Mouse (Mus musculus): ENCODE measurements at regions not wholly inside any gene's neighbourhood (a gene's known extent, or its start where the extent isn't known, plus 50 kb on each side); places are given as distances from the start of the nearest gene placed in this dataset.

DNA sequence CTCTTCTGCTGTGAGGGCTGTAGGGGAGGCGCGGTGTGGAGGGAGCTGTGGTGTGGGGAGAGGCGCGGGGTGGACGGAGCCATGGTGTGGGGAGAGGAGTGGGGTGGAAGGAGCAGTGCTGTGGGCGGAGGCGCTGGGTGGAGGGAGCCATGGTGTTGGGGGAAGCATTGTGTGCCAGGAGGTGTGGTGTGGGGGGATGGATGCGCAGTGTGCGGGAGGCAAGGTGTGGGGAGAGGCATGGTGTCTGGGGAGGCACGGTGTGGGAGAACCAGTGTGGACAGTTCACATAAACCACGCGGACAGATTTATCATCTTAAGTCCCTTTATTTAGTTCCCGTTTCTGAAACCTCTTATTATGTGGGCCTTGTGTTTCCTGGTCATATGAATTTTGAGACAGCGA is 164.6 kb downstream of the Phlda1 start:
- ATAC-seq (ENCODE audit: low FRiP score) (0 out of 2 replicates have a peak, but pooled peaks have one; percentile 17), DNase-seq (ENCODE audit: low spot score) (no peak)
- Histone ChIP-seq H3K4me2 (replicated peaks; ENCODE audit: low read depth, low read length) (no peak overlapping the region), H3K27me3 (ENCODE audit: control insufficient read depth, insufficient read depth, low read length) (no peaks in the 10 kb centered on the region), H3K4me3 (ENCODE audit: low read depth, low read length) (no peak overlapping the region), H3K36me3 (ENCODE audit: control insufficient read depth, insufficient read depth, low read length) (no peaks in the 10 kb centered on the region), H3K9ac (ENCODE audit: low read depth, low read length) (no peak overlapping the region), H3K9me3 (ENCODE audit: control insufficient read depth, low read length) (no peaks in the 10 kb centered on the region), H3K27ac (ENCODE audit: low read depth, low read length) (no peak overlapping the region), H3K4me1 (replicated peaks; ENCODE audit: control insufficient read depth, insufficient read depth, low read length) (no peaks in the 10 kb centered on the region; the same call in 1 of the 2 replicates)
- 88% methylated on average over 14 of the region's 14 CpGs for WGBS

GRCm38 (mm10) chr10:111672454-111673316 is 166.6 kb downstream of the Phlda1 start:
- Histone ChIP-seq H3K4me3 (ENCODE audit: low read depth, low read length) (no peak overlapping the region), H3K9me3 (ENCODE audit: control insufficient read depth, low read length) (no peaks in the 10 kb centered on the region), H3K4me1 (replicated peaks; ENCODE audit: control insufficient read depth, insufficient read depth, low read length) (no peaks in the 10 kb centered on the region; the same call in 1 of the 2 replicates), H3K4me2 (replicated peaks; ENCODE audit: low read depth, low read length) (no peak overlapping the region), H3K27ac (ENCODE audit: low read depth, low read length) (no peak overlapping the region), H3K36me3 (ENCODE audit: control insufficient read depth, insufficient read depth, low read length) (no peaks in the 10 kb centered on the region), H3K9ac (ENCODE audit: low read depth, low read length) (no peak overlapping the region), H3K27me3 (ENCODE audit: control insufficient read depth, insufficient read depth, low read length) (no peaks in the 10 kb centered on the region)
- DNase-seq (ENCODE audit: low spot score) (peak; percentile 38), ATAC-seq (ENCODE audit: low FRiP score) (no peak)
- 43% methylated on average over 12 of the region's 12 CpGs for WGBS

- H3K4me2 ChIP-seq (replicated peaks; ENCODE audit: low read depth, low read length) = no peak overlapping the region
- H3K36me3 ChIP-seq (ENCODE audit: control insufficient read depth, insufficient read depth, low read length) = no peaks in the 10 kb centered on the region
- no peak for ATAC-seq (ENCODE audit: low FRiP score)
- H3K27ac ChIP-seq (ENCODE audit: low read depth, low read length) = no peak overlapping the region
- no peak for DNase-seq (ENCODE audit: low spot score)
- H3K27me3 ChIP-seq (ENCODE audit: control insufficient read depth, insufficient read depth, low read length) = no peaks in the 10 kb centered on the region
- H3K4me3 ChIP-seq (ENCODE audit: low read depth, low read length) = no peak overlapping the region
- H3K9me3 ChIP-seq (ENCODE audit: control insufficient read depth, low read length) = no peaks in the 10 kb centered on the region
- H3K9ac ChIP-seq (ENCODE audit: low read depth, low read length) = no peak overlapping the region
- H3K4me1 ChIP-seq (replicated peaks; ENCODE audit: control insufficient read depth, insufficient read depth, low read length) = no peaks in the 10 kb centered on the region; the same call in 1 of the 2 replicates
These were observed 167.2 kb downstream of the Phlda1 start for GRCm38 (mm10) chr10:111673317-111673610.

DNA sequence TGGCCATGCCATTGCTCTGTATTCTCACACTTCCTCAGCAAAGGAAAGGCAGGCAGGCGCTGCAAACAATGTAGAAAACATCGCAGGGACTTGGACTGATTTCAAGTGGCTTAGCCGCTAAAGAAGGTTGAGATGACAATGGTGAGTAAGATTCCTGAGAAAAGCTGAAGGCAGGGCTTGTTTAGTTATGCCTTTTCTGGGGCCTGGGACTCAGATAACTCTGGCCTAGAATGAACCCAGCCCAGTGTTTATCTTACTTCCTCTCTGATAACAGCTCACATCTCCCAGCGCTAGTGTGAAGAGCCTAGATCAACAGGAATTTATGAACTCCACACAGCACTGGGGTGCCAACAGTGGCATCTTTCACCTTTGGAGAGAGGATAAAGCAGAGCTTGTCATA is 170.2 kb downstream of the Phlda1 start:
- no peak for ATAC-seq (ENCODE audit: low FRiP score)
- 79% methylated on average over 4 of the region's 4 CpGs for WGBS
- no peak overlapping the region for H3K4me3 ChIP-seq (ENCODE audit: low read depth, low read length)

DNA sequence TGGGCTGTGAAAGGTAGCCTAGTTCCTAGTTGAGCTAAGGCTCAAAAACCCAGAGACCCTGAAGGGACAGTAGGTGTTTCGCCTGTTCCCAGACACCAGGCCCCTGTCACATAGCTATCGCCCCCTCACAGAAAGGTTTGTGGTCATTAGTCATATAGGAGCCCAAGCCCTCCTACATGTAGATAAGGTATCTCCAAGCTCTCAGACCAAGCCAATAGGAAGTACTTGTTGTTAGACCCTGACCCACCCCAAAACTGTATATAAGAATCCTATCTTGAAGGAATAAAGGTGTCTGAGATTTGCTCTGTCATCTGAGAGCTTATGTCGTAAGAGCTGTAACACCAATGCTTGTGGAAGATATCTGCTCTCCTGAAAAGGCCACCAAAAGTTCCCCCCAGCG is 174.8 kb downstream of the Phlda1 start:
- Histone ChIP-seq H3K4me1 (replicated peaks; ENCODE audit: control insufficient read depth, insufficient read depth, low read length) (no peaks in the 10 kb centered on the region), H3K27me3 (ENCODE audit: control insufficient read depth, insufficient read depth, low read length) (no peaks in the 10 kb centered on the region), H3K27ac (ENCODE audit: low read depth, low read length) (no peak overlapping the region), H3K9ac (ENCODE audit: low read depth, low read length) (no peak overlapping the region), H3K9me3 (ENCODE audit: control insufficient read depth, low read length) (no peaks in the 10 kb centered on the region), H3K4me3 (ENCODE audit: low read depth, low read length) (no peak overlapping the region), H3K4me2 (replicated peaks; ENCODE audit: low read depth, low read length) (no peak overlapping the region), H3K36me3 (ENCODE audit: control insufficient read depth, insufficient read depth, low read length) (no peaks in the 10 kb centered on the region)
- no peak for DNase-seq (ENCODE audit: low spot score)
- no peak for ATAC-seq (ENCODE audit: low FRiP score)
- 88% methylated on average over 4 of the region's 4 CpGs for WGBS

More for the DNA sequence above, 170.2 kb downstream of the Phlda1 start:
- Histone ChIP-seq H3K36me3 (ENCODE audit: control insufficient read depth, insufficient read depth, low read length) (no peaks in the 10 kb centered on the region), H3K27me3 (ENCODE audit: control insufficient read depth, insufficient read depth, low read length) (no peaks in the 10 kb centered on the region), H3K4me2 (replicated peaks; ENCODE audit: low read depth, low read length) (no peak overlapping the region), H3K9me3 (ENCODE audit: control insufficient read depth, low read length) (no peaks in the 10 kb centered on the region), H3K27ac (ENCODE audit: low read depth, low read length) (no peak overlapping the region), H3K9ac (ENCODE audit: low read depth, low read length) (no peak overlapping the region), H3K4me1 (replicated peaks; ENCODE audit: control insufficient read depth, insufficient read depth, low read length) (no peaks in the 10 kb centered on the region; the same call in 1 of the 2 replicates)
- no peak for DNase-seq (ENCODE audit: low spot score)

- Histone ChIP-seq H3K36me3 (ENCODE audit: control insufficient read depth, insufficient read depth, low read length) (no peaks in the 10 kb centered on the region), H3K9ac (ENCODE audit: low read depth, low read length) (no peak overlapping the region), H3K9me3 (ENCODE audit: control insufficient read depth, low read length) (no peaks in the 10 kb centered on the region), H3K4me2 (replicated peaks; ENCODE audit: low read depth, low read length) (no peak overlapping the region), H3K27ac (ENCODE audit: low read depth, low read length) (no peak overlapping the region), H3K27me3 (ENCODE audit: control insufficient read depth, insufficient read depth, low read length) (no peaks in the 10 kb centered on the region), H3K4me3 (ENCODE audit: low read depth, low read length) (no peak overlapping the region), H3K4me1 (replicated peaks; ENCODE audit: control insufficient read depth, insufficient read depth, low read length) (no peaks in the 10 kb centered on the region)
- ATAC-seq (ENCODE audit: low FRiP score) (no peak), DNase-seq (ENCODE audit: low spot score) (no peak)
- WGBS = 87% methylated on average over 10 of the region's 10 CpGs
These were observed 178.6 kb downstream of the Phlda1 start for GRCm38 (mm10) chr10:111684409-111685346.

DNA sequence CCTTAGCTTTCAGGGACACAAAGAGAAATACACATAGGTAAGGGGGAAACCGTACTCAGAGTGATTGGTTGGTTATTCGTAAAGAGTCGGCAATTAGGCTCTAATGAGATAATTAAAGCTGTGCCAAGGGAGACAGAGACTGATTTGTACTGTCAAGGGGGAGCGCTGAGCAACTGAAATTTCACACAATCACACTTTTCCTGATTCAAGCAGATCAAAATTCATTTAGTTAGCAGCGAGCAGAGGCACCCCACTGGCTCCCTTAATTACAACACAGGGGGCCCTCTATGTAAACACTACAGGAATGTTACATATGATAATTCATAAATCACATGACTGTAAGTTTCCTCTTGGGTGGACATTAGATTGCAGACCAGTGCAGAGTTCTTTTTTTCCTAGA is 180.5 kb downstream of the Phlda1 start:
- H3K27ac ChIP-seq (ENCODE audit: low read depth, low read length) = no peak overlapping the region
- no peak overlapping the region for H3K4me3 ChIP-seq (ENCODE audit: low read depth, low read length)
- H3K4me2 ChIP-seq (replicated peaks; ENCODE audit: low read depth, low read length) = no peak overlapping the region
- H3K27me3 ChIP-seq (ENCODE audit: control insufficient read depth, insufficient read depth, low read length) = no peaks in the 10 kb centered on the region
- WGBS = 51% methylated on average over 5 of the region's 5 CpGs
- H3K36me3 ChIP-seq (ENCODE audit: control insufficient read depth, insufficient read depth, low read length) = no peaks in the 10 kb centered on the region
- H3K4me1 ChIP-seq (replicated peaks; ENCODE audit: control insufficient read depth, insufficient read depth, low read length) = no peaks in the 10 kb centered on the region
- no peak for ATAC-seq (ENCODE audit: low FRiP score)
- no peaks in the 10 kb centered on the region for H3K9me3 ChIP-seq (ENCODE audit: control insufficient read depth, low read length)
- H3K9ac ChIP-seq (ENCODE audit: low read depth, low read length) = no peak overlapping the region
- no peak for DNase-seq (ENCODE audit: low spot score)

DNA sequence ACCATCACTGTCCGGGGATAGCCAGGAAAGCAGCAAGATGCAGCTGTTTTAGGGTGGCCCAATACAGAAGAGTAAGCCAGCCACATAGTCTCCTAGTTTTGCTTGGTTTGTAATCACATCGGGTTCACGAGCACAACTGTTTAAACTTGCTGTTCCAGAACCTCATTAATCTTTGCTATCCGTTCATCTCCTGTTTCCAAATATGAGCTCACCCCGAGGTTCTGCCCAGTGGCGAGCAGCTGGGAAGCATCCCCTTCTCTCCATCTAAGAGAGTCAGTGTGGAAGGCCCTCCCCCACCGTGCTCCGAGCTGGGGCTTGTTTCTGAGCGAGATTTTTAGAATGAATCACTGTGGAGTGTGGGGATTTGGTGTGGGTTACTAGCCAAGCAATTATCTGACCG is 183.5 kb downstream of the Phlda1 start:
- H3K27me3 ChIP-seq (ENCODE audit: control insufficient read depth, insufficient read depth, low read length) = no peaks in the 10 kb centered on the region
- H3K36me3 ChIP-seq (ENCODE audit: control insufficient read depth, insufficient read depth, low read length) = no peaks in the 10 kb centered on the region
- no peak for DNase-seq (ENCODE audit: low spot score)
- ATAC-seq (ENCODE audit: low FRiP score) = no peak
- no peak overlapping the region for H3K4me3 ChIP-seq (ENCODE audit: low read depth, low read length)
- no peak overlapping the region for H3K4me2 ChIP-seq (replicated peaks; ENCODE audit: low read depth, low read length)
- H3K27ac ChIP-seq (ENCODE audit: low read depth, low read length) = no peak overlapping the region
- H3K9me3 ChIP-seq (ENCODE audit: control insufficient read depth, low read length) = no peaks in the 10 kb centered on the region
- no peak overlapping the region for H3K9ac ChIP-seq (ENCODE audit: low read depth, low read length)
- no peaks in the 10 kb centered on the region for H3K4me1 ChIP-seq (replicated peaks; ENCODE audit: control insufficient read depth, insufficient read depth, low read length)
- 72% methylated on average over 10 of the region's 10 CpGs for WGBS

All from hindbrain, embryonic 11.5 days (tissue).